Mouse (Mus musculus) adrenal gland, adult (tissue): ENCODE results near the gene Asprv1.
A peak's percentile ranks its signal among the peaks of the same experiment; 100 is the strongest.

ENCODE experiments used
- DNase-seq, 2 experiments: peaks; one replicate each; pipeline ENCODE4 v3.0.0; 2022 to 2023; ENCODE audit warnings: low spot score in 1 of 2; ENCODE audit not compliant: inconsistent age in 2 of 2

Asprv1 gene

GRCm38 (mm10) chr6:86627946-86628345, at the start of gene Asprv1:
Gene Asprv1 (plus strand): TSS chr6:86628164.
- DNase-seq = no peak

- peak; percentile 35 to 84 for DNase-seq
These were observed 49.6 kb upstream of the Asprv1 start for GRCm38 (mm10) chr6:86578396-86578795.

- DNase-seq = peak in 1 of 2 experiments; percentile 44
These were observed 48.7 kb upstream of the Asprv1 start for GRCm38 (mm10) chr6:86579066-86579784.

DNA sequence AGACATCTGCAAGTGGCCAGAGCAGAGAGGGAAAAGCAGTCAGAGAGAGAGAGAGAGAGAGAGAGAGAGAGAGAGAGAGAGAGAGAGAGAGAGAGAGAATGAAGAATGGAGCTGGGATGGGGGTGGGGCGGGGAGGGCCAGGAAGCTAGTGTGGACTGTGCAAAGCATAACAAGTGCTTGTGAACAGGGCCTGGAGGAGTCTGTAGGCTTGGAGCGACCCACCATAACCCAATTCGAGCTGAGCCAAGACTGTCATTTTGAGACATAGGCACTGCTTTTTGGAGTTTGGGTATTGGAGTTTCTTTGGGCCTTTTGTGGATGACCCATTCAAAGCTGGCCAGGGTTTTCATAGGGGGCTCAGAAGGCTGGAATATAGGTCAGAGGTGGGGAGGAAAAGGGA, 48.0 kb upstream of the Asprv1 start:
- no peak for DNase-seq

GRCm38 (mm10) chr6:86583141-86583540, 44.8 kb upstream of the Asprv1 start:
- DNase-seq = peak in 1 of 2 experiments; percentile 43

DNA sequence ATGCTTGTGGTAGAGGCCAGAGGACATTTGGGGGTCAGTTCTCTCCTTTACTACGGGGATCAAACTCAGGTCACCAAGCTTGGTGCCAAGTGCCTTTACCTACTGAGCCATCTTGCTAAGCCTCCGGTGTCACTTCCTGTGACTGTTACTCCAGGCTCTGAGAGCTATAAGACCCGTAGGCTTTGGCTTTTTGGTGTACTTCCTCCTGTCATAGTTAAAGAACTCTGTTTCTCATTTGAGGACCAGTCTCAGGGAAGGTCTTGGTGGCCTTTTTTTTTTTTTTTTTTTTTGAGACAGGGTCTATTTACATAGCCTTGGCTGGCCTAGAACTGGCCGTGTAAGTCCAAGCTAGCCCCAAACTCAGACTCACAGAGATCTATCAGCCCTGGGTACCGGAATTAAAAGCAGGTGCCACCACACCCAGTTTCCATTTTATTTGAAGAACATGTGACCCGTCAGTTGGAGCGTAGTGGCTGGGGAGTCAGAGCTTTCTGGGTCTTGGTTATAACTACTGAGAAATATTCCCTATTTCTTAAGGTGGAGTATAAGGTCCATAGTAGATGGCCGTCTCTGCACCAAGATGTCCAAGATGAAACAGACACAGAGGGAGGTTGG, 44.3 kb upstream of the Asprv1 start:
- no peak for DNase-seq

DNA sequence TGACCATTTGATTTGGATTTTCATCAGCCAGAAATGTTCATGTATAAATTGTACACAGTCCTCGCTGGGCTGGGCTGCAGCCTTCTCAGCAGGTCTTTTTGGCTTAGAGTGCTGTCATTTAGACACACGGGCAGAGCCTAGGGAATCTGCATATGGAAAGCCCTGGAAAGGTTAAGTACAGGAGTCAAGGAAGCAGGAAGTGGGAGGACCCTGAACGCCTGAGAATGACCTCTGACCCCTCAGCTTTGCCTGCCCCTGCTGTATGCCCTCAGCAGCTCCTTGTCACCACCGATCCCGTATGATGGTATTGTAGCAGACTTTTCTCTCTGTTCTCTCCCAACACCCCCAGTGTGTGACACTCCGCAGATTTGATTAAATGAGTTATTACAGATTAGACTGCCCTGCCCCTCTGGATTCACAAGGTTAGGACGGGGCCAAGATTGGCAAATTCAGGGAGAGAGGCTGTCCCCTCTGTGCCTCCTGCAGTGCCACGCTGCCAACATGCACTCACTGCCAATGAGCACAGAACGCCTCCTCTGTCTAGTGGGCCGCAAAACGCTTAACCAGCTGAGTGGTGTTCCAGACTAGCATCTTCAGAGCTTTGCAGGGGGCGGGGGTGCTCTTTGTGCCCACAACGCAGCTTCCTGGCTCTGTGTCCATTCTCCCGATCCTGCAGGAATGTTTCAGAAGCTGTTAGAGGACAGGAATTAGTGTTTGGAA, 43.5 kb upstream of the Asprv1 start:
- peak; percentile 68 to 90 for DNase-seq

- DNase-seq = peak; percentile 94 to 97
These were observed 42.8 kb upstream of the Asprv1 start for GRCm38 (mm10) chr6:86585070-86585600.

DNA sequence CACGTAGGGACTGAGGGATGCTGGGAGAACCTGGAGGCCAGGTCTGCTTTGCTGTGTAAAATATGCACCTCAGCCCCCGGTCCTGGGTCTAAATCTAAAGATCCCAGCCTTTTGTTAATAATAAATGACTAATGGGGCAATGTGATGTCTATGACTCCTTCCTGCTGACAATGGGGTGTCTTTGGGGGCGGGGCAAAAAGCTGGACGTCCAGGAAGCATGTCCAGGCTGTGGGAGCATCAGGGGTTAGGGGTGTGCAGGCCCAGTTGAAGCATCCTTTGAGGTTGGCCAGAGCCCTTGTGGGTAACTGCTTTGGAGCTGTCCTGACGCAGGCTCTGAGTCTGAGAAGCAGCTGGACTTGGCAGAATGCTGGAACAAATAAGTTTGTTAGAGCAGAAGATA, 41.9 kb upstream of the Asprv1 start:
- DNase-seq = peak; percentile 31 to 50

DNA sequence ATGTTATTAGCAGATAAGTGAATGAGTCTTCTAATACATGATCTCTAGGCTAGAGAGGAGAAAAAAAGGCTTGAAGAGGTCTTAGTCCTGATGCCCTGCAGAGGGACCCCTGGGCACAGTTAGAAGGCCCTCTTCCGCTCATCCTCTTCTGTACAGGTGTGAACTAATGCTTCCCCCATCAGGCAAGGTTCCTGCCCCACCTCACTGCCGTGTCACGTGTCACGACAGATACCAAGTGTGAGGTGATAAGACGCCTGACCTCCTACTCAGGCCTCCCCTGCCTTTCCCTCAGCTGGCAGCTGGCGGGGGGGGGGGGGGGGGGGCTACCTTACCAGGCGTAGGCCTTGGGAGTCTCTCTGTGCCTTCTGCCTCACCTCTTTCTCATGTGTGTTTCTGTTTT, 39.5 kb upstream of the Asprv1 start:
- no peak for DNase-seq

- DNase-seq = no peak
These were observed 34.6 kb upstream of the Asprv1 start for GRCm38 (mm10) chr6:86593146-86593897.

DNA sequence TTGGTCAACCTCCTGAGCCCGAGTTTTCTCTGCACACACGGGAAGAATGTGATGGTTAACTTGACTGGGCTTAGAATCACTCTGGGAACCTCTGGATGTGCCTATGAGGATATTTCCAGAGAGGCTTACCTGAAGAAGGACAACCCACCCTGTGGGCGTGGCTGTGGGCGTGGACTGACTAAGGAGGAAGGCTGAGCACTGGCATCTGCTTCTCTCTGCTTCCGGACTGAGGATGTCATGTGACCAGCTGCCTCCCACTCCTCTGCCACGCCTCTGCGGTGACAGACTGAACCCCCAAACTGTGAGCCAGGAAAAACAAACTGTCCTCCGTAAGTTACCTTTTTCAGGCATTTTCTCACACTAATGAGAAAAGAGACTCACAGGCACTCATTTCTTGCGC, 33.3 kb upstream of the Asprv1 start:
- DNase-seq = peak; percentile 57 to 66

GRCm38 (mm10) chr6:86595865-86596440, 32.0 kb upstream of the Asprv1 start:
- DNase-seq = no peak

- no peak for DNase-seq
These were observed 29.2 kb upstream of the Asprv1 start for GRCm38 (mm10) chr6:86598742-86599193.

DNA sequence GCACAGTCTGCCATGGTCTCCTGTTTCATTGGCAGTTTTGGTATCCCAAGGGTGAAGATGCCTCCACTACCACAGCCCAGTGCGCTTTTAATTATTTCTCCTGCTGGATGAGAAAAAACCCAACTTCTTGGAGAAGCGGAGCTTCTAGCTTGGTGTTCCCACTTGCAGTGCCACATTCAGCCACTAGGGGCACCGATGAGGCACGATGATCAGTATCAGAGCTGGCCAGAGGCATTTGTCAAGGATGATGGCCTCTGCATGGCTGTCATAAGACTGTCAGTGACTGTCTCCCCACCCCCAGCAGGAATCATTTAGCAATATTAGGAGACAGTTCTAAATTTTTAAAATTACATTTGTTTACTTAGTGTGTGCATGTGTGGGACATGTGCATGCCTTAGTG, 28.8 kb upstream of the Asprv1 start:
- DNase-seq = peak; percentile 80 to 96

DNA sequence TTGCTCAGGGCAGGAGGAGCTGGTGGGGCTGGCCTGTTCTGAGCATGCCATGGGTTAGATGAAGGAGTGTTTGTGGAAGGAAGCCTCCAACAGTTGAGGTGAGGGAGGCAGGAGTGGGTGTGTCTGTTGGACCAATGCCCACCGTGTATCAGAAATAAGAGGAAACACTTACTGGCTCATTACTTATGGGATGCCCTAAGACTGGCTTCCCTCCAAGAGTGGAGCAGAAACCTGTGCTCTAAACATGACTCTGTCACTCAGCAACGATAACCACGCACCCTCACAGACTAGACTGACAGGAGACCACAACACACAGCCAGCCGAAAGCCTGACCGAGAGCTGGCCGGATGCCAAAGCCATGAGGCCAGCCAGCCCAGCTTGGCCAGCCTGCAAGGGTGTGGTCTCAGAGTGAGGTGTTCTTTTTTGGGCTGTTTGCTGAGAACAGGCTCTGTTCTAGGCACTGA, 28.0 kb upstream of the Asprv1 start:
- peak; percentile 43 to 80 for DNase-seq

- no peak for DNase-seq
These were observed 22.7 kb upstream of the Asprv1 start for GRCm38 (mm10) chr6:86605260-86605659.

DNA sequence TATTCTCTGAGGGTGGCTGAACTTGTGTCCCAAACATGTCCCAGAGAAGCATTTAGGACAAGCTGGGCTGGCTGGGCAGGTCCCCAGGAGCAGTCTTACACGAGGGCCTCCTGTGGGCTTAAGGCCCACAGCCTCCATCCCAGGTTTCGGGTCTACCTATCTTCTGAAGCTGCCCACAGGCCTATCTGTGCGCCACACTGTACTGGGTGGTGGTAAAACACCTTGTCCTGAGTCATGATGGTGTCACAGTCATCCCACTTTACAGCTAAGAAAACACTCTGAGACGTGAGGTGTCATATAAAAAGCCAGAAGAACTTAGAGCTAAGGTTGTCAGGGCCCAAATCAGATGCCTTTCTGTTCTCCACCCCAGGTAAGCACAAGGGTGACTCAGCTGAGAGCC, 21.7 kb upstream of the Asprv1 start:
- no peak for DNase-seq

DNA sequence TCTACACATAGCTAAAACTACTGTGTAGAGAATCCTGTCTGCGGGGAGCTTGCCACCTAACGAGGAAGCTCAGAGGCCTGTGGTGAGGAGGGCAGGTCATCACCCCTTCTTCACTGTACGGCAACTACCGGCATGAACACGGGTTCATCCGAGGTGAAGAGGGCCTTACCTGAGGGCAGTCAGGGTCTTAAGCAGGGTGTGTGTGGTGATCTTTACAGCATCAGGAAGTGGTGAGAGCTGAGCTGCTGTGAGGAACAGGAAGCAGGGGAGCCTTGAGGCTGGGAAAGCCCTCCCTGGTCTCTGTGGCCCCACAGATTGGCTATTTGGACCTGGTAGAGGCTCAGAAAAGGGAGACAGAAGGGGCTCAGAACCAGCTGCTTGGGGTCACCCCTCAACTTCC, 20.5 kb upstream of the Asprv1 start:
- DNase-seq = no peak

GRCm38 (mm10) chr6:86609235-86609634, 18.7 kb upstream of the Asprv1 start:
- no peak for DNase-seq
